Mouse (Mus musculus) adrenal gland, postnatal 36 days (tissue): ENCODE data around the gene Olfr739. TPM values are rescaled to one million over a fixed set of nuclear protein-coding genes. Genes with fewer than 3 reads are reported as not detected.

Experiments used
- DNase-seq, 2 experiments: peaks; one replicate each; pipeline ENCODE4 v3.0.0; 2021; ENCODE audit warnings: mixed read lengths in 1 of 2
- long read RNA-seq, 2 experiments: library from polyadenylated mRNA; stranded (forward); transcript quantifications; one replicate each; pipeline ENCODE4 v2.0.0; 2021; ENCODE audit warnings: borderline sequencing depth in 2 of 2
- total RNA-seq, 2 experiments: library from RNA; stranded (reverse); gene quantifications; 2 replicates each; pipeline ENCODE4 v1.2.3; 2021

Olfr739 gene
- total RNA-seq = not detected
- long read RNA-seq, experiment 1 = 0 reads
- long read RNA-seq, experiment 2 = 0 reads

DNA sequence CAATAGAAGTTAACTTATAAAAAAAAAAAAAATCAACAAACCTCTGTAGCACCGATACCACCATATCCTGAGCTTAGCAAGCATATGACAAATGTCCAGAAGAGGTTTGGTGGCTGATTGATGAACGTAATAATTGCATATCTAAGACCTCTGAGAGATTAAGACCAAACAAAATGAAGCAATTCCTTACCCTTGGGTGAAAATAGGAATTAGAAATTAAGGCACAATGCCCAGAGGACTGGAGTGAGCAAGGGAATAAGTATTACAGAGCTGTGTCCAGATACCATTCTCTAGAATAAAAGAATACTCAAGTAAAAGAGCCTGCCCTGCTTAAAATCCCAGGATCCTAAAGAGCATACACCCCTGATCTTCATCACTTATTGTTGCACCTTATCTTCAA, at the start of gene Olfr739:
Gene Olfr739, plus strand, starts transcription at position 301 of the 400 bp plus-strand sequence.
- DNase-seq = no peak

DNA sequence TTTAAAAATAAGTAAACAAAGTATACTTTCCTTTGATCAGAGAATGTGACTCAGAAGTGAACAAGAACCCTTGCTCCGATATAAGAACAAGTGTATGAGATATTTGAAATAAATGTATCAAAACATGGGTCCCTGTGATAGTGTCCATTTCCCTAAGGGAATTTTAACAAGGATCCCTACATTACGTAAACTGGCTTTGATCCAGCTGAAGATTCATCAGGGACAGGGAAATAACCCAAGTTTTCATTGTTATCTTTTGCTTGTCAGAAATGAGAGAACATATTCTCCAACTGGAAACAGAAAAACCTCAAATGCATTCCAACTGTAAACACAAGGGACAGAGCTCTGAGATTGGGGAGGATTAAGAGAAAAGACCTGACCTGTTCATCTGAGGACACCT, 37.6 kb upstream of the Olfr739 start, which contains the start of gene Olfr736:
Gene Olfr736, plus strand, starts transcription at position 301 of the 400 bp plus-strand sequence.
- DNase-seq = no peak

DNA sequence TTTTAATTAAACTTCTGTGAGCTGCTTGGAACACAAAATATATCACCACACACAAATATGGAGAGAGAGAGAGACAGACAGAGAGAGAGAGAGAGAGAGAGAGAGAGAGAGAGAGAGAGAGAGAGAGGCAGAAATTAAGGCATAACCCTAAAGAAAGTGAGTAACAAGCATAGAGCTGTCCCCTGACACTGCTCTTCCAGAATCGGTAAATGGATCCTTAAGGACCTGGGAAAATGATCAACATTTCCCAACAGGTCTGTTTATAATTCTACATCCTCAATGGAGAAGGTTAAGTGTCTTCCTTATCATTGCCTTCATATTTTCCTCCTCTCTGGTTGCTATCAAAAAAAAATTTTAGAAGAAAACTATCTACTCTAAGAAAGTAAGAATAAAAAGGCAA, 11.2 kb upstream of the Olfr739 start, which contains the start of gene Olfr738:
Gene Olfr738, plus strand, starts transcription at position 301 of the 400 bp plus-strand sequence.
- DNase-seq = no peak

- no peak for DNase-seq
Measured at GRCm38 (mm10) chr14:50445245-50445644, 26.8 kb downstream of the Olfr739 start, which contains the start of gene Olfr740. Olfr740 (plus strand) TSS chr14:50445545.

DNA sequence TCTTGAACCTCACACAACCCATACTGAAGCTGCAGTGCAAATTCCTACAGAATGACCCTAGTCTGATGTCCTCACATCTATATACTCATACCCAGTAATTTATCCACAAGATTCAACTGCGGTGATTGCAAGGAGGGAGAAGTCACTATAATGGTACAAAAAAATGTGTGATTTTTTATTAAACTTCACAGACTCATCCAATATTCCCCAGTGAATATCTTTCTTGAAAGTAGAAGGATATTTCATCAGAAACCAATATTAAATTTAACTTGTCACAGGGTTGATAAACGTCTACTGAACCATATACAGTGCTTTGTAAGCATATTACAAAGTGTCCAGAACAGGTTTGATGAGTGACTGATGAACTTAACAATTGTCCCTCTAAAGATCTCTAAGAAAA, 54.0 kb downstream of the Olfr739 start, which contains the start of gene Olfr741:
Gene Olfr741, plus strand, starts transcription at position 301 of the 400 bp plus-strand sequence.
- DNase-seq = no peak

Other genes with a start within 250 kb of the Olfr739 start
- gene Olfr730, start 230.4 kb upstream of the Olfr739 start, total RNA-seq = not detected
- gene Olfr731, start 176.8 kb upstream of the Olfr739 start, total RNA-seq = not detected
- not detected for gene Olfr732, start 134.4 kb upstream of the Olfr739 start, total RNA-seq
- gene Olfr733, start 117.1 kb upstream of the Olfr739 start, total RNA-seq = not detected
- gene Olfr734, start 91.9 kb upstream of the Olfr739 start, total RNA-seq = under 1 TPM in 1 of 2 experiments, not detected in 1; 0.07 TPM
- not detected for gene Olfr735, start 69.8 kb upstream of the Olfr739 start, total RNA-seq
- under 1 TPM in 1 of 2 experiments, not detected in 1; 0.17 TPM for gene Tlr11, start 60.7 kb upstream of the Olfr739 start, total RNA-seq
- gene Olfr736, start 37.5 kb upstream of the Olfr739 start, total RNA-seq = not detected
- gene Olfr738, start 11.1 kb upstream of the Olfr739 start, total RNA-seq = not detected
- gene Olfr740, start 26.9 kb downstream of the Olfr739 start, total RNA-seq = not detected
- not detected for gene Olfr741, start 54.1 kb downstream of the Olfr739 start, total RNA-seq
- gene Olfr742, start 85.0 kb downstream of the Olfr739 start, total RNA-seq = not detected
- not detected for gene Olfr743, start 103.2 kb downstream of the Olfr739 start, total RNA-seq
- not detected for gene Olfr744, start 196.3 kb downstream of the Olfr739 start, total RNA-seq
- not detected for gene Olfr745, start 220.8 kb downstream of the Olfr739 start, total RNA-seq
- not detected for gene Olfr746, start 228.5 kb downstream of the Olfr739 start, total RNA-seq